Mouse (Mus musculus) stomach, postnatal 0 days (tissue): Measurements from ENCODE around the gene Pou3f1.
A peak's percentile ranks its signal among the peaks of the same experiment; 100 is the strongest.

ENCODE experiments used
- CTCF ChIP-seq: IDR thresholded peaks from 2 replicates; pipeline ENCODE4 v1.5.1; 2016; ENCODE audit warnings: antibody characterized with exemption, low read depth, mild to moderate bottlenecking, moderate library complexity
- EP300 ChIP-seq: optimal IDR thresholded peaks from 2 replicates; pipeline ENCODE3; 2016; ENCODE audit warnings: antibody characterized with exemption

DNA sequence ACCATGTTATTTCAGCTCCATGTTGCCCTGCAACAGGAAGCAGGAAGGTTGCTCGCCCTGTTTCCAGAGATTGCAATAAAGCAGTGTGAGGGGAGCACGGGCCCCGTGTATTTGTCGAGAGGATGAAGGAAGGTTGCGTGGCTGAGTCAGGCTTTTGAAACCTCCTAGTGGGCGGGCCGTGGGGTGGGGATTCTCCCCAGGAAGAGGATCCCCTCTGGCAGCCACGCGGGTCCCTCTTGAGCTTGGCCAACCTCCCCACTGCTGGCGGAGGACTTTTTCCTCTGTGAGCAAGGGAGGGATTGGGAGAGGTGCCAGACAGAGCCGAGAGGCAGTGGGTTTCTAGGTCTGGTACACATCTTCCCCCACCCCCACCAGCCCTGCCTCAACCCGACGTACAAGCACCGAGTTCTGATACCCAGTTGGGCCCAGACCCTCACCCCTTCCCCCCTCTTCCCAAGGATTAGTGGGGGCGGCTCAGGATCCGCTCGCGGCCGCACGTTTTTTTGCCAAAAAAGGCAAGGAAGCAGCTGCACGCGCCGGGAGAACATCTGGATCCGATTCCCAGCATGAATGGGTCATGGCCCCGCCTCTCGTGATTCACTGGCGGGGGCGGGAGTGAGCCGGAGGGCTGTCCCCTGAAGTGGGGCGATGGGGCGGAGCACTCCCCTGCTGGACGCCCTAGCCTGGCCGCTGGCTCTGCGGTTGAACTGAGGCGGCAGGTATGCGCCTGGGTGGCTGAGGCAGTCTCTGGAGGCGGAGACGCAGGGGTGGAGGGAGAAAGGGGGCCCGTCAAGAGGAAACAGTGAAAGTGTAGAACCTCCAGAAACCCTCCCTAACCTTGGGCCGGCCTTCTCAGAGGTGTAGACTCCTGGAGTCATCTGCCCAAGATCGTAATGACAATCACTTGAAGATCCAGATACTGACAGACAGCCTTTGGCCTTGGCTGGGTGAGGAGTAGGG lies 52.2 kb downstream of the Pou3f1 start:
- TF ChIP-seq CTCF (peak; percentile 55), EP300 (peak; percentile 89)
